Mouse (Mus musculus) retina, embryonic 14.5 days (tissue): Measurements from ENCODE around the gene Ctse.

Experiments
- DNase-seq: peaks from one replicate; pipeline ENCODE4 v3.0.0-alpha.2; 2015; ENCODE audit warnings: low spot score

Ctse gene

GRCm38 (mm10) chr1:131652670-131653443 lies 14.8 kb downstream of the Ctse start:
- no peak for DNase-seq

- no peak for DNase-seq
These were observed 17.5 kb downstream of the Ctse start for GRCm38 (mm10) chr1:131655601-131656000.

- DNase-seq, result peak; percentile 98
These were observed 19.8 kb downstream of the Ctse start for GRCm38 (mm10) chr1:131657945-131658354.

GRCm38 (mm10) chr1:131659512-131660085 lies 21.5 kb downstream of the Ctse start:
- DNase-seq, result no peak

- no peak for DNase-seq
These were observed 22.2 kb downstream of the Ctse start for GRCm38 (mm10) chr1:131660266-131660665.

- no peak for DNase-seq
These were observed 22.8 kb downstream of the Ctse start for GRCm38 (mm10) chr1:131660716-131661472.

GRCm38 (mm10) chr1:131661749-131662148 lies 23.6 kb downstream of the Ctse start:
- no peak for DNase-seq

GRCm38 (mm10) chr1:131663286-131663995 lies 25.3 kb downstream of the Ctse start:
- DNase-seq, result no peak

- no peak for DNase-seq
These were observed 26.0 kb downstream of the Ctse start for GRCm38 (mm10) chr1:131664136-131664535.

GRCm38 (mm10) chr1:131665886-131666285 lies 27.8 kb downstream of the Ctse start:
- no peak for DNase-seq

GRCm38 (mm10) chr1:131671113-131671512 lies 33.0 kb downstream of the Ctse start:
- no peak for DNase-seq

- DNase-seq, result no peak
These were observed 34.3 kb downstream of the Ctse start for GRCm38 (mm10) chr1:131672361-131672760.

GRCm38 (mm10) chr1:131679644-131680043 lies 41.5 kb downstream of the Ctse start:
- no peak for DNase-seq

- no peak for DNase-seq
These were observed 49.6 kb downstream of the Ctse start for GRCm38 (mm10) chr1:131687739-131688138.

- no peak for DNase-seq
These were observed 50.4 kb downstream of the Ctse start, which contains the start of gene Rab7b for GRCm38 (mm10) chr1:131688475-131688874. Gene Rab7b, plus strand, starts transcription at chr1:131688695.

GRCm38 (mm10) chr1:131689016-131689415 lies 50.9 kb downstream of the Ctse start:
- no peak for DNase-seq

GRCm38 (mm10) chr1:131689899-131690298 lies 51.8 kb downstream of the Ctse start:
- no peak for DNase-seq

- DNase-seq, result no peak
These were observed 52.3 kb downstream of the Ctse start for GRCm38 (mm10) chr1:131690435-131690834.

GRCm38 (mm10) chr1:131691356-131691755 lies 53.2 kb downstream of the Ctse start:
- no peak for DNase-seq

- DNase-seq, result no peak
These were observed 57.2 kb downstream of the Ctse start for GRCm38 (mm10) chr1:131695308-131695707.

- no peak for DNase-seq
These were observed 58.2 kb downstream of the Ctse start for GRCm38 (mm10) chr1:131696325-131696724.

- no peak for DNase-seq
These were observed 60.7 kb downstream of the Ctse start for GRCm38 (mm10) chr1:131698770-131699169.
